Mouse (Mus musculus): Measurements from ENCODE around the gene Loxl3.

DNA sequence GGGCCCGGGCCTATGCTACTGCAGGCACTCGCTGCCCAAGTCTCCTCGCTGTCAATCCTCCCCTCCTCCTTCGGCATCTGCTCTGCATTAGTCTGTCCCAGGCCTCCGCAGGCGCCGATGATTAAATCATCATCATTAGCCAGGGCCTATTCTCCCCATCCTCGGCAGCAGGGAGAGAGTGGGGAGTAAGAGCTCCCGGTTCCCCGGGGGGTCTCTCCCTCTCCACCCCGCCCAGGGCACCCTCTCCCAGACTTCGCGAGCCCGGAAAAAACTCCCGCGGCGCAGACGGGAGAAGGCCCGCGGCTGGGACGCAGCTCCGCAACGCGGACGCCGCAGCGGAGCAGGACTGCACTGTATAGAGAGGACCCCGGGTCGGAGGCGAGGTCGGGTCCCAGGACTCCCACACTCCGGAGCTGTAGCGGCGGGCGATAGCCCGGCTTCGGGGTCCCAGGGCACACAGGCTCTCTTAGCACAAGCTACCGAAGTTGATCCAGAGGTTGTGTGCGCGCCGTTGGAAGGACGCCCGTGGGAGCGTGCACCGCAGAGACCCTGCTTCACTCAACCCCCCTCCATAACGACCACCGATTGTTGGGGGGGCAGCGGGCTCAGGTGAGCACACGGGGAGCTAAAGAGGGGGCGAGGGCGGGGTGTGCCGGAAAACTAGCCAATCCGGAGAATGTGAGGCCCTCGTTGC lies 43.8 kb downstream of the Loxl3 start, which contains the start of gene Pcgf1:
- no peak for TF ChIP-seq POLR2A (IDR thresholded peaks at IDR 0.05; ENCODE audit: borderline replicate concordance, low read depth, low read length)
- no peak for TF ChIP-seq CTCF (IDR thresholded peaks at IDR 0.05; ENCODE audit: low read depth, low read length)
